Mouse (Mus musculus) stomach, embryonic 15.5 days (tissue): Measurements from ENCODE around the gene Rhbdd2. TPM values are rescaled to one million over a fixed set of nuclear protein-coding genes. Genes with fewer than 3 reads are reported as not detected.
A peak's percentile ranks its signal among the peaks of the same experiment; 100 is the strongest.

Source experiments
- ATAC-seq: fragments of 200-750 bp; cut with Nextera tagmentation; 2 replicates; pipeline ENCODE4 v1.8.0; 2017; ENCODE audit warnings: low read depth, moderate number of reproducible peaks, moderate TSS enrichment; ENCODE audit not compliant: insufficient read depth, low FRiP score
- H3K27ac ChIP-seq: fragments of 300-500 bp; sonication (generic); 2 replicates; pipeline ENCODE4 v1.5.1; 2015; ENCODE audit warnings: mild to moderate bottlenecking, inconsistent platforms
- H3K27me3 ChIP-seq: fragments of 300-500 bp; sonication (generic); replicated peaks from 2 replicates; pipeline ENCODE4 v1.6.1; 2015; ENCODE audit warnings: inconsistent platforms
- H3K36me3 ChIP-seq: fragments of 300-500 bp; sonication (generic); 2 replicates; pipeline ENCODE4 v1.6.1; 2015; ENCODE audit warnings: inconsistent platforms
- H3K4me1 ChIP-seq: fragments of 300-500 bp; sonication (generic); 2 replicates; pipeline ENCODE4 v1.6.1; 2015; ENCODE audit warnings: inconsistent platforms
- H3K4me2 ChIP-seq: fragments of 300-500 bp; sonication (generic); 2 replicates; pipeline ENCODE4 v1.6.1; 2015; ENCODE audit warnings: mild to moderate bottlenecking, inconsistent platforms
- H3K4me3 ChIP-seq: fragments of 300-500 bp; sonication (generic); replicated peaks from 2 replicates; pipeline ENCODE4 v1.5.1; 2015; ENCODE audit warnings: inconsistent platforms
- H3K9ac ChIP-seq: fragments of 300-500 bp; sonication (generic); 2 replicates; pipeline ENCODE4 v1.6.1; 2015; ENCODE audit warnings: inconsistent platforms
- H3K9me3 ChIP-seq: fragments of 300-500 bp; sonication (generic); 2 replicates; pipeline ENCODE4 v1.6.1; 2016; ENCODE audit warnings: inconsistent platforms
- WGBS: fragments of 180-500 bp; shearing (Covaris S2); methylation state at CpG from one replicate; pipeline ENCODE4 v1.1.7; 2015; 5-methylcytosine and 5-hydroxymethylcytosine counted together
- polyA plus RNA-seq: library from polyadenylated mRNA; unstranded; fragments of >200 nt; fragmentation: Nextera tagmentation; extraction: Ambion mirVana; gene quantifications from 2 replicates; pipeline ENCODE4 v1.2.1, GENCODE M21; 2015

Gene Rhbdd2
- polyA plus RNA-seq, 1 experiment from 2014 or later, result 39.7 TPM

- 49% methylated on average over 10 of the region's 10 CpGs for WGBS
Observed at GRCm38 (mm10) chr5:135628916-135629315, 3.5 kb upstream of the Rhbdd2 start.

GRCm38 (mm10) chr5:135629401-135629800 lies 3.0 kb upstream of the Rhbdd2 start:
- 85% methylated on average over 3 of the region's 3 CpGs for WGBS
- ATAC-seq, result no peak
- Histone ChIP-seq H3K9ac (no peak overlapping the region), H3K4me1 (peaks cover 5% of the 10 kb centered on the region; the same call in 1 of the 2 replicates), H3K27me3 (no peaks in the 10 kb centered on the region), H3K27ac (no peak overlapping the region), H3K36me3 (no peaks in the 10 kb centered on the region), H3K4me2 (no peak overlapping the region), H3K9me3 (no peaks in the 10 kb centered on the region), H3K4me3 (no peak overlapping the region)

More at GRCm38 (mm10) chr5:135628916-135629315, 3.5 kb upstream of the Rhbdd2 start:
- H3K4me2 ChIP-seq, result no peak overlapping the region
- H3K9ac ChIP-seq, result no peak overlapping the region
- H3K36me3 ChIP-seq, result no peaks in the 10 kb centered on the region
- peaks cover 5% of the 10 kb centered on the region; the same call in 1 of the 2 replicates for H3K4me1 ChIP-seq
- H3K9me3 ChIP-seq, result no peaks in the 10 kb centered on the region
- no peaks in the 10 kb centered on the region for H3K27me3 ChIP-seq
- no peak overlapping the region for H3K27ac ChIP-seq
- no peak overlapping the region for H3K4me3 ChIP-seq
- ATAC-seq, result no peak

- Histone ChIP-seq H3K27ac (no peak overlapping the region), H3K4me3 (no peak overlapping the region), H3K4me1 (peaks cover 5% of the 10 kb centered on the region; the same call in 1 of the 2 replicates), H3K9ac (no peak overlapping the region), H3K4me2 (no peak overlapping the region), H3K27me3 (no peaks in the 10 kb centered on the region), H3K9me3 (no peaks in the 10 kb centered on the region), H3K36me3 (no peaks in the 10 kb centered on the region)
- 10% methylated on average over 3 of the region's 3 CpGs for WGBS
- no peak for ATAC-seq
Observed at GRCm38 (mm10) chr5:135630598-135630997, 1.8 kb upstream of the Rhbdd2 start.

GRCm38 (mm10) chr5:135632797-135633144 lies 353 bp downstream of the Rhbdd2 start:
- WGBS, result 0% methylated on average over 21 of the region's 21 CpGs
- Histone ChIP-seq H3K9me3 (no peaks in the 10 kb centered on the region), H3K36me3 (0 out of 2 replicates have a peak, but pooled peaks cover 5% of the 10 kb centered on the region), H3K4me2 (peak overlapping the region; percentile 66), H3K4me3 (peak overlapping the region; percentile 91), H3K27me3 (no peaks in the 10 kb centered on the region), H3K4me1 (peaks cover 5% of the 10 kb centered on the region; the same call in 1 of the 2 replicates), H3K9ac (peak overlapping the region; percentile 85), H3K27ac (peak overlapping the region; percentile 81)
- ATAC-seq, result peak; percentile 64

GRCm38 (mm10) chr5:135639760-135640458 lies 7.5 kb downstream of the Rhbdd2 start:
- no peak overlapping the region for H3K4me3 ChIP-seq
- H3K27me3 ChIP-seq, result no peaks in the 10 kb centered on the region
- ATAC-seq, result peak; percentile 77
- H3K27ac ChIP-seq, result peak overlapping the region; percentile 77
- no peaks in the 10 kb centered on the region for H3K9me3 ChIP-seq
- 58% methylated on average over 7 of the region's 7 CpGs for WGBS
- H3K9ac ChIP-seq, result no peak overlapping the region
- no peak overlapping the region for H3K4me2 ChIP-seq
- H3K36me3 ChIP-seq, result peaks cover 18% of the 10 kb centered on the region; the same call in 1 of the 2 replicates
- H3K4me1 ChIP-seq, result 0 out of 2 replicates have a peak, but pooled peaks cover 4% of the 10 kb centered on the region

GRCm38 (mm10) chr5:135640459-135640789 lies 8.0 kb downstream of the Rhbdd2 start:
- H3K4me1 ChIP-seq, result 0 out of 2 replicates have a peak, but pooled peaks cover 4% of the 10 kb centered on the region

GRCm38 (mm10) chr5:135641028-135641427 lies 8.6 kb downstream of the Rhbdd2 start:
- Histone ChIP-seq H3K27ac (no peak overlapping the region), H3K4me1 (0 out of 2 replicates have a peak, but pooled peaks cover 8% of the 10 kb centered on the region), H3K36me3 (peaks cover 18% of the 10 kb centered on the region; the same call in 1 of the 2 replicates), H3K9me3 (no peaks in the 10 kb centered on the region), H3K4me3 (no peak overlapping the region), H3K4me2 (no peak overlapping the region), H3K27me3 (no peaks in the 10 kb centered on the region), H3K9ac (no peak overlapping the region)
- 88% methylated on average over 1 of the region's 1 CpGs for WGBS
- ATAC-seq, result no peak

More at GRCm38 (mm10) chr5:135640459-135640789, 8.0 kb downstream of the Rhbdd2 start:
- Histone ChIP-seq H3K27me3 (no peaks in the 10 kb centered on the region), H3K4me3 (no peak overlapping the region), H3K27ac (peak overlapping the region; percentile 77), H3K9me3 (no peaks in the 10 kb centered on the region), H3K36me3 (peaks cover 18% of the 10 kb centered on the region; the same call in 1 of the 2 replicates), H3K9ac (no peak overlapping the region), H3K4me2 (no peak overlapping the region)
- ATAC-seq, result no peak
- WGBS, result 71% methylated on average over 6 of the region's 6 CpGs

GRCm38 (mm10) chr5:135642686-135643551 lies 10.5 kb downstream of the Rhbdd2 start:
- peaks cover 11% of the 10 kb centered on the region; the same call in 1 of the 2 replicates for H3K36me3 ChIP-seq
- no peak for ATAC-seq
- H3K9ac ChIP-seq, result no peak overlapping the region
- H3K4me1 ChIP-seq, result peaks cover 11% of the 10 kb centered on the region; the same call in 1 of the 2 replicates
- no peak overlapping the region for H3K4me3 ChIP-seq
- 76% methylated on average over 10 of the region's 10 CpGs for WGBS
- no peak overlapping the region for H3K27ac ChIP-seq
- no peaks in the 10 kb centered on the region for H3K9me3 ChIP-seq
- H3K27me3 ChIP-seq, result no peaks in the 10 kb centered on the region
- no peak overlapping the region for H3K4me2 ChIP-seq

GRCm38 (mm10) chr5:135643552-135643842 lies 11.1 kb downstream of the Rhbdd2 start:
- peaks cover 9% of the 10 kb centered on the region; the same call in 1 of the 2 replicates for H3K36me3 ChIP-seq
- no peak overlapping the region for H3K4me3 ChIP-seq
- peaks cover 11% of the 10 kb centered on the region; the same call in 1 of the 2 replicates for H3K4me1 ChIP-seq
- WGBS, result 94% methylated on average over 1 of the region's 1 CpGs
- no peak overlapping the region for H3K27ac ChIP-seq
- no peak for ATAC-seq
- no peak overlapping the region for H3K9ac ChIP-seq
- no peaks in the 10 kb centered on the region for H3K27me3 ChIP-seq
- H3K4me2 ChIP-seq, result no peak overlapping the region
- no peaks in the 10 kb centered on the region for H3K9me3 ChIP-seq

GRCm38 (mm10) chr5:135643869-135644268 lies 11.5 kb downstream of the Rhbdd2 start:
- H3K4me3 ChIP-seq, result no peak overlapping the region
- H3K9ac ChIP-seq, result no peak overlapping the region
- WGBS, result 89% methylated on average over 8 of the region's 8 CpGs
- H3K9me3 ChIP-seq, result no peaks in the 10 kb centered on the region
- H3K36me3 ChIP-seq, result peaks cover 9% of the 10 kb centered on the region; the same call in 1 of the 2 replicates
- H3K4me1 ChIP-seq, result peaks cover 11% of the 10 kb centered on the region; the same call in 1 of the 2 replicates
- H3K27me3 ChIP-seq, result no peaks in the 10 kb centered on the region
- ATAC-seq, result no peak; the same call in 1 of the 2 replicates
- no peak overlapping the region for H3K27ac ChIP-seq
- H3K4me2 ChIP-seq, result no peak overlapping the region

- H3K4me3 ChIP-seq, result no peak overlapping the region
- no peaks in the 10 kb centered on the region for H3K27me3 ChIP-seq
- H3K4me2 ChIP-seq, result no peak overlapping the region
- ATAC-seq, result no peak
- H3K36me3 ChIP-seq, result peaks cover 9% of the 10 kb centered on the region; the same call in 1 of the 2 replicates
- no peak overlapping the region for H3K9ac ChIP-seq
- 81% methylated on average over 5 of the region's 5 CpGs for WGBS
- H3K9me3 ChIP-seq, result no peaks in the 10 kb centered on the region
- no peak overlapping the region for H3K27ac ChIP-seq
- H3K4me1 ChIP-seq, result peaks cover 8% of the 10 kb centered on the region; the same call in 1 of the 2 replicates
Observed at GRCm38 (mm10) chr5:135645330-135645729, 12.9 kb downstream of the Rhbdd2 start.

GRCm38 (mm10) chr5:135646038-135646437 lies 13.6 kb downstream of the Rhbdd2 start:
- WGBS, result 62% methylated on average over 6 of the region's 6 CpGs
- Histone ChIP-seq H3K9ac (no peak overlapping the region), H3K4me2 (no peak overlapping the region), H3K27me3 (no peaks in the 10 kb centered on the region), H3K27ac (no peak overlapping the region), H3K4me3 (no peak overlapping the region), H3K36me3 (peaks cover 9% of the 10 kb centered on the region; the same call in 1 of the 2 replicates), H3K9me3 (no peaks in the 10 kb centered on the region), H3K4me1 (peaks cover 7% of the 10 kb centered on the region; the same call in 1 of the 2 replicates)
- no peak for ATAC-seq
